Mouse (Mus musculus): ENCODE results near the gene Rln1. TPM values are rescaled to one million over a fixed set of nuclear protein-coding genes. Genes with fewer than 3 reads are reported as not detected.

The Rln1 gene
- polyA plus RNA-seq (2012; rRNA removed), result 0.04 TPM in 1 of 2 replicates, not detected in the other

DNA sequence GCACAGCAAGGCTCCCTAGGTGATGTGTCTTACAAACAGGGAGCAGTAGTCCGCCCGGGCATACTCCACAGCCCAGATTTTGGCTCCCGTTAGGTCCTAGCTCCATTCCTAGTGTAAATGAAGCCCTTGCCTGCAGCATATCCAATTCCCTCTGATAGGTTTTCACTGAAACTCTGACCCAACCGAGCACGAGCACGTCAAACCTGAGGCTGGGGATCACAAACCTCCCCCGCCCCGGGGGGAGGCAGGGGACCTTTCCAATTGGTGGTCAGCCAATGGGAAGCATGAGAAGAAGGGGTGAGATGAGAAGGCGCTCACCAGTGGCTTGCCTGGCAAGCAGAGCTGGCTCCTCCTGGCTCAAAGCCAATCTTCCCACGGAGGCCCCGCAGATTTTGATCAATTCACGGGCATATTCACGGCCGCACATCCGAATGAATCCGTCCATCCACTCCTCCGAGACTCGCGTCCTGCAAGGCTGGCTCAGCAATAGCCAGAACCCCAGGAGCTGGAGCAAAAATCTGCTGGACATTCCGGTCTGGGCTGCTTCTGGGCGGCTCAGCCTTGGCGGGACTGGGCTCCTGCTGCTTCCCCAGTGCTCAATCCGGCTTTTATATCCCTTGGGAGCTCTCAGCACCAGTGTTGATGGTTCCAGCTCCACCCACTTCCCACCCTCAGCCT is at the start of gene Rln1:
Rln1 (minus strand) TSS at position 603 of the 678 bp plus-strand sequence.

GRCm38 (mm10) chr19:29366969-29367622 is 32.6 kb upstream of the Rln1 start, which contains the start of the genes Plgrkt and Cd274:
TSS of gene Plgrkt (minus strand) at chr19:29367390.
TSS of gene Cd274 (plus strand) at chr19:29367455.

DNA sequence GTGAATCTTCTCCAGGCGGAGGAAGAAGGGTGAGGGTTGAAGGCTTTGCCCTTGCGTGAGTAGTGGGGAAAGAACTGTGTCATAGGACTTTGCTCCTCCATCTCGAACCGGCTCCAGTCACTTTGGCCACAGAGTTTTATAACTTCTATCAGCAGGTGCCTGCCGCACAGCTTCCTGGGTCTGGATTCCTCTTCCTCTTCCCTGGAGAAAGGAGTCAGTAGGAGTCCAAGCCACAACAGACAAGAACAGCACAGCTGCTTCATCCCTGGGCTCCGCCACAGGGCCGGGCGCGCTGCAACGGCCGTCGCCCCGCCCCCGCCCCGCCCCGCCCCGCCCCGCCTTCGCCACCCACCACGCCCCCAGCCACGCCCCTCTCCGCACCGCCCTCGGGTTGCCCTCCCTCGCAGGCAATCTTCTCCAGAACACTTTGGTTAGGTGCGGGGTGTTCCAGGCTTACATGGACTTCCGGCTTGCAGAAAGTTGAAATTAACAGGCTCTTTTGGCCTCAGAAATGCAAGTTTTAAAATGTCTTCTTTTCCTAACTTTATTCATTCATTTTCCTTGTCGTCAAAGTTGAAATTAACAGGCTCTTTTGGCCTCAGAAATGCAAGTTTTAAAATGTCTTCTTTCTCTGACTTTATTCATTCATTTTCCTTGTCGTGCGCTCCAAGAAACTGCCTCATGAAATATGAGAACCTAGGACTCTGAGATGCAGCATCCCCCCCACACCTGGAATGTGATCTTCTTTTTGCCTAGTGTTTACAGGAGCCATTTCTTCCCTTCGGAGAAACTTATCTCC is 9.2 kb downstream of the Rln1 start, which contains the start of gene Insl6:
Insl6 (minus strand) TSS at position 304 of the 799 bp plus-strand sequence.

Other genes starting within 250 kb of the Rln1 start
- 37.9 and 38.6 TPM in 2 replicates for gene Rcl1, start 233.3 kb downstream of the Rln1 start, polyA plus RNA-seq (2012; rRNA removed)
- gene Jak2, start 82.8 kb downstream of the Rln1 start, polyA plus RNA-seq (2012; rRNA removed), result 7.2 and 7.8 TPM in 2 replicates
- gene Insl6, start 9.3 kb downstream of the Rln1 start, polyA plus RNA-seq (2012; rRNA removed), result 1.2 and 1.4 TPM in 2 replicates
- gene Plgrkt, start 32.7 kb upstream of the Rln1 start, polyA plus RNA-seq (2012; rRNA removed), result 51.2 and 61.5 TPM in 2 replicates
- gene Cd274, start 32.8 kb upstream of the Rln1 start, polyA plus RNA-seq (2012; rRNA removed), result 5.8 and 6.8 TPM in 2 replicates
- gene Pdcd1lg2, start 76.2 kb upstream of the Rln1 start, polyA plus RNA-seq (2012; rRNA removed), result 0.03 and 0.05 TPM in 2 replicates
- gene Ric1, start 187.6 kb upstream of the Rln1 start, polyA plus RNA-seq (2012; rRNA removed), result 5.7 and 6.1 TPM in 2 replicates

Data from liver, embryonic 18 days (tissue).